Mouse (Mus musculus): ENCODE results near the gene Krt6b. TPM values are rescaled to one million over a fixed set of nuclear protein-coding genes. Genes with fewer than 3 reads are reported as not detected.

The Krt6b gene
- total RNA-seq, 2 experiments from 2014 or later: not detected

Small RNA genes lying within 50 kb of the gene (microRNA-seq; reads per million reads assigned to microRNA genes)
- not detected for gene Gm44323
- gene Gm44342: not detected
- not detected for gene Gm44383
- not detected for gene Gm44479

Other genes with a start within 250 kb of the Krt6b start
- under 1 TPM; 0.30 to 0.34 TPM for gene Krt87, start 241.5 kb downstream of the Krt6b start, total RNA-seq (2021)
- gene Krt88, start 232.5 kb downstream of the Krt6b start, total RNA-seq (2021): not detected
- not detected for gene Krt81, start 216.5 kb downstream of the Krt6b start, total RNA-seq (2021)
- not detected for gene Krt86, start 206.8 kb downstream of the Krt6b start, total RNA-seq (2021)
- gene Krt83, start 188.8 kb downstream of the Krt6b start, total RNA-seq (2021): not detected
- gene Gm49425, start 163.0 kb downstream of the Krt6b start, total RNA-seq (2021): not detected
- gene Krt84, start 147.5 kb downstream of the Krt6b start, total RNA-seq (2021): not detected
- not detected for gene Krt82, start 129.6 kb downstream of the Krt6b start, total RNA-seq (2021)
- not detected for gene Krt90, start 117.3 kb downstream of the Krt6b start, total RNA-seq (2021)
- gene Krt75, start 106.4 kb downstream of the Krt6b start, total RNA-seq (2021): not detected
- not detected for gene Gm5414, start 52.1 kb downstream of the Krt6b start, total RNA-seq (2021)
- gene Gm5478, start 32.9 kb downstream of the Krt6b start, total RNA-seq (2021): not detected
- gene Krt6a, start 14.0 kb upstream of the Krt6b start, total RNA-seq (2021): not detected
- not detected for gene Krt5, start 32.6 kb upstream of the Krt6b start, total RNA-seq (2021)
- gene Krt71, start 62.8 kb upstream of the Krt6b start, total RNA-seq (2021): not detected
- not detected for gene Krt72, start 106.2 kb upstream of the Krt6b start, total RNA-seq (2021)
- gene Krt73, start 122.1 kb upstream of the Krt6b start, total RNA-seq (2021): 1 to 10 TPM; 1.0 to 1.6 TPM
- under 1 TPM; 0.16 to 0.34 TPM for gene Krt2, start 137.9 kb upstream of the Krt6b start, total RNA-seq (2021)
- gene Krt1, start 170.5 kb upstream of the Krt6b start, total RNA-seq (2021): 1 to 10 TPM; 4.4 to 4.5 TPM
- gene Krt77, start 189.4 kb upstream of the Krt6b start, total RNA-seq (2021): 10 to 100 TPM; 13.1 to 17.9 TPM
- gene Krt76, start 212.6 kb upstream of the Krt6b start, total RNA-seq (2021): not detected
- not detected for gene Krt4, start 244.4 kb upstream of the Krt6b start, total RNA-seq (2021)

All from left cerebral cortex, postnatal 10 days (tissue).